Mouse (Mus musculus) neural tube, embryonic 14.5 days (tissue): ENCODE data around the gene Kcnt2. TPM values are rescaled to one million over a fixed set of nuclear protein-coding genes. Genes with fewer than 3 reads are reported as not detected.

Experiments used
- ATAC-seq: fragments of 200-750 bp; cut with Nextera tagmentation; 2 replicates; pipeline ENCODE4 v1.8.0; 2017; ENCODE audit warnings: low read depth, mild to moderate bottlenecking, moderate TSS enrichment, moderate library complexity
- H3K27ac ChIP-seq: fragments of 300-500 bp; sonication (generic); 2 replicates; pipeline ENCODE4 v1.5.1; 2014; ENCODE audit warnings: low read depth, mild to moderate bottlenecking, control low read depth, low read length, moderate library complexity, mixed read lengths
- H3K27me3 ChIP-seq: fragments of 300-500 bp; sonication (generic); 2 replicates; pipeline ENCODE4 v1.6.1; 2014; ENCODE audit warnings: low read length; ENCODE audit not compliant: control insufficient read depth, insufficient read depth
- H3K36me3 ChIP-seq: fragments of 300-500 bp; sonication (generic); 2 replicates; pipeline ENCODE4 v1.6.1; 2014; ENCODE audit warnings: low read length, mixed read lengths; ENCODE audit not compliant: control insufficient read depth, insufficient read depth
- H3K4me1 ChIP-seq: fragments of 300-500 bp; sonication (generic); 2 replicates; pipeline ENCODE4 v1.6.1; 2014; ENCODE audit warnings: low read length; ENCODE audit not compliant: control insufficient read depth, insufficient read depth
- H3K4me2 ChIP-seq: fragments of 300-500 bp; sonication (generic); 2 replicates; pipeline ENCODE4 v1.6.1; 2014; ENCODE audit warnings: mild to moderate bottlenecking, low read depth, low read length, control low read depth
- H3K4me3 ChIP-seq: fragments of 300-500 bp; sonication (generic); 2 replicates; pipeline ENCODE4 v1.5.1; 2014; ENCODE audit warnings: low read depth, low read length, control low read depth, mixed read lengths
- H3K9ac ChIP-seq: fragments of 300-500 bp; sonication (generic); replicated peaks from 2 replicates; pipeline ENCODE4 v1.6.1; 2014; ENCODE audit warnings: low read depth, mild to moderate bottlenecking, control low read depth, low read length, mixed read lengths
- H3K9me3 ChIP-seq: fragments of 300-500 bp; sonication (generic); 2 replicates; pipeline ENCODE4 v1.6.1; 2016; ENCODE audit warnings: low read length; ENCODE audit not compliant: control insufficient read depth
- WGBS: fragments of 180-500 bp; shearing (Covaris S2); extraction: QIAGEN DNeasy Blood & Tissue Kit; methylation state at CpG from one replicate; pipeline ENCODE4 v1.1.7; 2014; 5-methylcytosine and 5-hydroxymethylcytosine counted together
- polyA plus RNA-seq: library from polyadenylated mRNA; unstranded; fragments of >200 nt; fragmentation: Nextera tagmentation; extraction: Ambion mirVana; gene quantifications from 2 replicates; pipeline ENCODE4 v1.2.1, GENCODE M21; 2014

Gene Kcnt2
- polyA plus RNA-seq, 1 experiment from 2014 or later: 6.2 TPM

DNA sequence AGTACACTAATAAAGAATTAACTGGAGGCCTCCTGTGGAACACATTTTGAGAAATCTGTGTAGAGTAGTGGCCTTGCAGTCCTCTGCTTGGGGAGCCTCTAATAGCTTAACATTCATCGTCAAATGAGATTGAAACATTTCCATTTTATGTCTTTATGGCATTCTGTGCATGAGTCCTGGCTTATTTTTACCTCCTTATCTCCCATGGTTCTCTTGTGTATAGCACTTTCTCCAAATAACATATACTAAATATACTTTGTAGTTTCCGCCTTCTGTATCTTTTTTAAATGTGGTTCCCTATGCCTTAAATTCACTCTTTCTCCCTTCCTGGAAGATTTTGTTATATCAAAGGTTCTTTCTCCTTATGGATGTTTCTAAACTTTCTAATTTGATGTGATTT is 246.3 kb downstream of the Kcnt2 start:
- Histone ChIP-seq H3K9ac (no peak overlapping the region), H3K4me3 (no peak overlapping the region), H3K27ac (no peak overlapping the region), H3K4me2 (no peak overlapping the region), H3K36me3 (no peaks in the 10 kb centered on the region), H3K27me3 (no peaks in the 10 kb centered on the region), H3K4me1 (no peaks in the 10 kb centered on the region), H3K9me3 (no peaks in the 10 kb centered on the region)
- WGBS: 78% methylated on average over 2 of the region's 2 CpGs
- ATAC-seq: no peak

DNA sequence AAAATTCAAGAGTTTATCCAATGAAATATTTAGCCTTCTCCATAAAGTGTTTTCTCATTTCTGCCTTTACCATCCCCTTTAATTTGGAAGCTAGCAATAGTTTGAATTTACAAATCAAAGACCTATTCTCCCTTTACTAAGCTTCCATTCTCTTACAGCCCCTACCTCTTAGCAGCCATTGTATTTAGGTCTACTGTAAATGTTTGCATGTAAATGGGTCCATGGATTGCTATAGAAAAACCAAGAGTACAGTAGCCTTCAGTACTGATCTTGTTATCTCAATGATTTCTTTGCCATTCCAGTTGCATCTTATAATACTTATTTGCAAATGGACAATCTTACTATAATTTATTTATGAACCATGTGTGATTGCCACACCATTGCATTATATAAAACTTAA is 267.5 kb downstream of the Kcnt2 start:
- ATAC-seq: no peak
- Histone ChIP-seq H3K4me3 (no peak overlapping the region), H3K4me2 (no peak overlapping the region), H3K9ac (no peak overlapping the region), H3K4me1 (no peaks in the 10 kb centered on the region), H3K9me3 (no peaks in the 10 kb centered on the region), H3K36me3 (no peaks in the 10 kb centered on the region), H3K27ac (no peak overlapping the region), H3K27me3 (no peaks in the 10 kb centered on the region)

DNA sequence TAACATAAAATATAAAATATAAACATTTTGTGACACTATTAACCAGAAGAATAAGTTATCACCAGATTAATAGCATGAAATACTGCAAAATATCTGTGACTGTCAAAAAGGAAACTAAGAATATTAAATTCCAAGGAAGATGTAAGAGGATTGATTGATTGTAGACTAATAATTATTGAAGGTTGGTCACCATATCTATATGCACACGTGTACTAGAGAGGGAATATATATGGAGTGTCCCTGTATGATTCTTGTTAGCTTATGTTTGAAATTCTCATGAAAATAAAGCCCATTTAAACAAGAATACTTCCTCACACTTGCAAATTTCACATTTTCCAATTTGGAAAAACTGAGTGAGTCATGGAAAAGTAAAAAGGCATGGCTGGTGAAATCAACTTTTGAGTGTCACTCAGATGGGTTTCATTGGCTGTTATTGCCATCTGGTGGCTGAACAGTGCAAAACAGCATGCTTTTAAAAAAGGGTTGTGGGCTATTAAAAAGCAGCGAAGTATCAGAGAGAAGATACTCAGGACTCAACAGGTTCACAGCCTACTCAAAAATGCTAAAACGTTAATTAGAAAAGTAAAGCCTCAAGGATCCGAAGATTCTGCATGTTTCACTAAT is 285.4 kb downstream of the Kcnt2 start:
- Histone ChIP-seq H3K9me3 (no peaks in the 10 kb centered on the region), H3K9ac (no peak overlapping the region), H3K27ac (no peak overlapping the region), H3K4me1 (no peaks in the 10 kb centered on the region), H3K36me3 (no peaks in the 10 kb centered on the region), H3K27me3 (no peaks in the 10 kb centered on the region), H3K4me3 (no peak overlapping the region), H3K4me2 (no peak overlapping the region)
- WGBS: 45% methylated on average over 4 of the region's 4 CpGs
- ATAC-seq: 0 out of 2 replicates have a peak, but pooled peaks have one; percentile 34

DNA sequence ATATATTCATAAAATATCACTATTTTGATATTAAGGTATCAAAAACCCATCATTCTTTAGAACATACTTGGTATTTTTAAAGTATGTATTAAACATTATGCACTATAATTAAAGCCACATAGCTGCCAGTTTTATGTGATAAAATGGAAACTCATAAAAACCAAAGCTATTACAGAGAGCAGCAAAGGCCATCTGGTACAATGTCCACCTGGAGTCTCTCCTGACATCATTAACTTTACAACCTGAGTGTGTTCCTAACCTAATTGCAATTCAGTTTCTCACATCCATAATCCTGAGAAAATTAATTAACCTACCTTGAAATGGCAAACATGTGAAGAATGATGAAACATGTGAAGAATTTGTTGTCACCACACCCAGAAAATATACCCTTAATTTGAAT is 288.9 kb downstream of the Kcnt2 start:
- Histone ChIP-seq H3K27ac (no peak overlapping the region), H3K27me3 (no peaks in the 10 kb centered on the region), H3K9ac (no peak overlapping the region), H3K36me3 (no peaks in the 10 kb centered on the region), H3K4me3 (no peak overlapping the region), H3K9me3 (no peaks in the 10 kb centered on the region), H3K4me2 (no peak overlapping the region), H3K4me1 (no peaks in the 10 kb centered on the region)
- peak; percentile 41; the same call in 1 of the 2 replicates for ATAC-seq

DNA sequence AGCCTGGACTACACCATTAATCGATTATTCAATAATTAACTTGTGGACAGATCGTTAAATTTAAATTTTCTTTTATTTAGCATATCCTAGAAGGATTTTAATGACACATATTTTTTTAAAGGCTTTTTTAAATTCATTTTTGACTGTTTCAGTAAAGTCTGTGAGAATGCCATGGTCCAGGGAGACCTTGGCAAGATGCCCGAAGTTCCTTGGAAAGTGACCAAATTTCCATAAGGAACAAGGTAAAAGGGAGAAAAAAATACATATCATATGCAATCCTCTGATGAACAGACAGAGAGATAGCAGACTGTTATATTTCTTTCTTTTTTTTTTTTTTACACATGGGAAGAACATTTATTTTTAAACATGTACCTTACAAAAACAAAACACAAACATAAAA is 296.1 kb downstream of the Kcnt2 start:
- no peaks in the 10 kb centered on the region for H3K4me1 ChIP-seq
- H3K36me3 ChIP-seq: no peaks in the 10 kb centered on the region
- no peak overlapping the region for H3K27ac ChIP-seq
- H3K9ac ChIP-seq: no peak overlapping the region
- no peak for ATAC-seq
- no peaks in the 10 kb centered on the region for H3K27me3 ChIP-seq
- H3K4me2 ChIP-seq: no peak overlapping the region
- H3K9me3 ChIP-seq: no peaks in the 10 kb centered on the region
- no peak overlapping the region for H3K4me3 ChIP-seq
- WGBS: 93% methylated on average over 3 of the region's 3 CpGs

DNA sequence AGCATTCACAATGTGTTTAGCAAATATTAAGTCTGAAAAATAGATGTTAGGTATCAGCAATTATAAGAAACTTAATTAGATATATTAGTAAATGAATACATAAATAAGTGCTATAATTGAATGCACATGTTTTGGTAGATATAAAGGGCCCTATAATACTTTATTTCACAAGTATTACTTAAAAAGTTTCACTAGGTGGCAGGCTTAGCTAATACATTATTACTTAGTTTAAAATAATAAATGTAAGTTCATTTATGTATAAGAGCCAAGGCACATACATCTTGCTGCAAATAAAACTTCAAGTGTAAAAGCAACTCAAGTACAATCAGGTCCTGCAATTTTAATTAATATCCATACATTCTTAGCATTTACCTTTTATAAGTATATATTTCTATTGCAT is 302.8 kb downstream of the Kcnt2 start:
- H3K27ac ChIP-seq: no peak overlapping the region
- no peak overlapping the region for H3K4me3 ChIP-seq
- H3K4me2 ChIP-seq: no peak overlapping the region
- H3K9me3 ChIP-seq: no peaks in the 10 kb centered on the region
- no peak overlapping the region for H3K9ac ChIP-seq
- no peaks in the 10 kb centered on the region for H3K4me1 ChIP-seq
- no peaks in the 10 kb centered on the region for H3K27me3 ChIP-seq
- no peaks in the 10 kb centered on the region for H3K36me3 ChIP-seq
- ATAC-seq: no peak

DNA sequence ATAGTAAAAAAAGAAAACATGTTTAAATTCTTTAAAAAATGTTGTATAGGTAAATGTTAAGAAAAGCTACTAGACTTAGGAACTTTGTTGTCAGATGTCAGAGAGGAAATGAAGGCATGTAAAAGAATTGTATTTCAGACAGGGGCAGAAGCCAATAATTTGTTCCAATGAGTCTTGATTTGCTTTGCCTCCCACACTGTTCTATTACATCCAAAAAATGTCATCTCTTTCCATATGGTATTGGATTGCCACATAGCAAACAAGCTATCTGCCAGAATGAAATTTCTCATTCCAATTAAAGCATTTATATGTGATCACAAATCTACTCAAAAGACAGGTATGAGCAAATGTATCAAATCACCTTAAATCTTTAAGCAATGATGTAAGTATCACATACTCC is 314.8 kb downstream of the Kcnt2 start:
- Histone ChIP-seq H3K4me2 (no peak overlapping the region), H3K27me3 (no peaks in the 10 kb centered on the region), H3K27ac (no peak overlapping the region), H3K4me1 (no peaks in the 10 kb centered on the region), H3K9me3 (no peaks in the 10 kb centered on the region), H3K4me3 (no peak overlapping the region), H3K9ac (no peak overlapping the region), H3K36me3 (no peaks in the 10 kb centered on the region)
- ATAC-seq: no peak

DNA sequence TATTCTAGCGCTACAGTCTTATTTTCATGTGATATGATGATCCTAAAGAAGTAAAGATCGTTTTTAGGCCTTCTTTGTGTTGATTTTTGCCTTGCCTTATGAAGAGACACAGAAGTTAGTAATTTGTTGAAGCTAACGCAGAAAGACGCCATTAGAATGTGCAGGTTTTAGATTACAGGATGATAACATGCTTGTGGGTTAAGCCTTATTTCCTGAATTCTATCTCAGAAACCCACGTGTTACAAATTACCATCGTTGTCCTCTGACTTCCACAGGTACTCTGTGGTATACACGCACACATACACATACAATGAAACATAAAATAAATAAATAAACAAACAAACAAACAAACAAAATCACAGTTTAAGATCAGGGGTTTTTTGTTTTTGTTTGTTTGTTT is 326.2 kb downstream of the Kcnt2 start:
- H3K27me3 ChIP-seq: no peaks in the 10 kb centered on the region
- no peak overlapping the region for H3K4me2 ChIP-seq
- no peaks in the 10 kb centered on the region for H3K36me3 ChIP-seq
- WGBS: 90% methylated on average over 7 of the region's 7 CpGs
- H3K4me3 ChIP-seq: no peak overlapping the region
- H3K9me3 ChIP-seq: no peaks in the 10 kb centered on the region
- no peak overlapping the region for H3K27ac ChIP-seq
- H3K4me1 ChIP-seq: no peaks in the 10 kb centered on the region
- no peak overlapping the region for H3K9ac ChIP-seq
- ATAC-seq: no peak

DNA sequence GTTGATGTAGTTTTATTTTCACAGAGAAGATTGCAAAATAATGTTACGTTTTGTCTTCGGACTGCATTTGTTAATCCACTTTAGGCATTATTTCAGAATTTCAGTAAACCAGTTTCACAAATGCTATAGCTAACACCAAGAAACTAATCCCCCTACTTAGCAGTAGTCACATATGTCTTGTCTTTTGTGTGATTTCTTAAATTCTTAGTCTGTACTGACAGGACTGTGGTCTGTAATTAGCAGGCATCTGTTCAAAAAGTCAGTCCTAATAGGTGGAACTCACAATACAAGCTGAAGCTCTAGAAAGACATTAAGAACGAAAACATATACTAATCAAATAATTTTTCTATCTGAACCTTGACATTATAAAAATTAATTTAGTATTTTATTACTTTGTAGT is 332.6 kb downstream of the Kcnt2 start:
- Histone ChIP-seq H3K27me3 (no peaks in the 10 kb centered on the region), H3K36me3 (no peaks in the 10 kb centered on the region), H3K4me3 (no peak overlapping the region), H3K27ac (no peak overlapping the region), H3K9ac (no peak overlapping the region), H3K4me2 (no peak overlapping the region), H3K4me1 (no peaks in the 10 kb centered on the region), H3K9me3 (no peaks in the 10 kb centered on the region)
- ATAC-seq: no peak
- 92% methylated on average over 3 of the region's 3 CpGs for WGBS

DNA sequence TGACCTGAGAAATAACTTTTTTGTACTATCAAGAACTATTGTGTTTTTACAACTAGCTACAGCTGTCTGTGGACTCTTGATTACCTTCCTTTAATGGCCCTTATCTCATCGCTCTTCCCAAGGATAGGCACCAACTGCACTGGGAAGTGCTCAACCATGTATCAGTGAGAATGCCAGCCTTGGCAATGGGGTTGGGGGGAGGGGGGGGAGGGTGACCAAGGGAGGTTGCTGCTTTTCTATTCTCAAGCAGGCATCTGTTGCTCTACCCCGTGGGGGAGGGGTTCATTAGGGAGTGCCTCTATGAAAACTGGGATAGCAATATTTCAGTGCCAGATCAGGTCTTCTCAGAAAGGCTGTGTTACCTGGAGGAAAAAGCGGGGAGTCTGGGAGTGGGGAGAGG is 342.3 kb downstream of the Kcnt2 start:
- H3K9ac ChIP-seq: no peak overlapping the region
- no peak overlapping the region for H3K27ac ChIP-seq
- no peaks in the 10 kb centered on the region for H3K27me3 ChIP-seq
- WGBS: 69% methylated on average over 3 of the region's 3 CpGs
- H3K9me3 ChIP-seq: no peaks in the 10 kb centered on the region
- H3K4me3 ChIP-seq: no peak overlapping the region
- no peaks in the 10 kb centered on the region for H3K36me3 ChIP-seq
- no peak overlapping the region for H3K4me2 ChIP-seq
- H3K4me1 ChIP-seq: no peaks in the 10 kb centered on the region
- no peak for ATAC-seq
